Mouse (Mus musculus) heart, postnatal 36 days (tissue): ENCODE data around the gene Mturn. TPM values are rescaled to one million over a fixed set of nuclear protein-coding genes. Genes with fewer than 3 reads are reported as not detected.

ENCODE experiments used
- DNase-seq, 2 experiments: peaks; one replicate each; pipeline ENCODE4 v3.0.0; 2021 to 2022
- intact Hi-C: fragments of 180-260 bp; cut with DNase I; formaldehyde crosslinking; loops from one replicate; pipeline ENCODE4 v1.15.1; 2025
- total RNA-seq, 2 experiments: library from RNA; stranded (reverse); gene quantifications; 2 replicates each; pipeline ENCODE4 v1.2.3; 2021

Gene Mturn
- total RNA-seq, 2 experiments from 2014 or later, result 15.3 to 15.6 TPM

- intact Hi-C loops, result no loop called here
- no peak for DNase-seq
Observed at GRCm38 (mm10) chr6:54692201-54692600, 10.8 kb downstream of the Mturn start.

DNA sequence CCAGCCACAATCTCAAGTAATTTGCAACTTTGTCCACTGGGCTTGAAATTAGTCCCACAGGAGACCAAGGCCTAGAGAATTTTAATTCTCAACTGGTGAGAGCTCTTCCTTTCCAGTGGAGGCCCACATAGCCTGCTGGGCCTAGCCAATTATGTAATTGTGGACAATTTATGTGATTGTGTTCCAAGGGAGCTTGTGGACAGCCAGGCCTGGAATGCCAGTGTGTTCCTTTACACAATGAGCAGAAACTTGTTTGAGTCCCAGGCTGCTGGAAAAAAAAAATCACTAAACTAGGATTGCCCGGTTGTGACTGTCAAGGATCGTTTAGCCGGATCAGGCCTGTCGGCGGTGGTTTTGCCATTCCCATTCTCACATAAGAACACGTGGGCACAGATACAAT, 11.9 kb downstream of the Mturn start:
- no peak for DNase-seq
- intact Hi-C loops, result no loop called here

GRCm38 (mm10) chr6:54698691-54699476, 17.5 kb downstream of the Mturn start:
- no peak for DNase-seq
- intact Hi-C loops, result loop anchor here (5.0 kb wide), 1 partner anchor 102 kb away; the partner anchor contains the start of genes Fkbp14 and Plekha8

GRCm38 (mm10) chr6:54699477-54700056, 18.1 kb downstream of the Mturn start:
- intact Hi-C loops, result loop anchor here (5.0 kb wide), 1 partner anchor 102 kb away; the partner anchor contains the start of genes Fkbp14 and Plekha8
- peak; percentile 70 to 77 for DNase-seq

- no peak for DNase-seq
- intact Hi-C loops, result no loop called here
Observed at GRCm38 (mm10) chr6:54700516-54700915, 19.1 kb downstream of the Mturn start.

DNA sequence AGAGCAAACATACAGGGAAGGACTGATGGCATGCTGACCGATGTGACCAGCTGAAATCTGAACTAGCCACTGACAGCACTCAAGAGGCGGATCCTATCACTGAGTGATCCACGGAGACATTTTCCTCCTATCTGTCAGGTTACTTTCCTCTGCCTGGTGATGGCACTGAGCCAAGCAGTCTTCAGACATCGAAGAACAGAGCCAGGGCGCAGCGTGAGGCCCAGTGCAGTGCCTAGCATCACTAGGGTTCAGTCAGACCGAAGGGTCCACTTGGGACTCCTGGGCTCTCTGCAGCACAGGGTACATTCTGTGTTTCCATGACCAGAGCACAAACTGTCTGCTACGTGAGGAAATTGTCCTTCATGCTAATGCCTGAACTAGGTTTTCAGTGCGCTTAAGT, 20.5 kb downstream of the Mturn start:
- no peak for DNase-seq
- intact Hi-C loops, result no loop called here

DNA sequence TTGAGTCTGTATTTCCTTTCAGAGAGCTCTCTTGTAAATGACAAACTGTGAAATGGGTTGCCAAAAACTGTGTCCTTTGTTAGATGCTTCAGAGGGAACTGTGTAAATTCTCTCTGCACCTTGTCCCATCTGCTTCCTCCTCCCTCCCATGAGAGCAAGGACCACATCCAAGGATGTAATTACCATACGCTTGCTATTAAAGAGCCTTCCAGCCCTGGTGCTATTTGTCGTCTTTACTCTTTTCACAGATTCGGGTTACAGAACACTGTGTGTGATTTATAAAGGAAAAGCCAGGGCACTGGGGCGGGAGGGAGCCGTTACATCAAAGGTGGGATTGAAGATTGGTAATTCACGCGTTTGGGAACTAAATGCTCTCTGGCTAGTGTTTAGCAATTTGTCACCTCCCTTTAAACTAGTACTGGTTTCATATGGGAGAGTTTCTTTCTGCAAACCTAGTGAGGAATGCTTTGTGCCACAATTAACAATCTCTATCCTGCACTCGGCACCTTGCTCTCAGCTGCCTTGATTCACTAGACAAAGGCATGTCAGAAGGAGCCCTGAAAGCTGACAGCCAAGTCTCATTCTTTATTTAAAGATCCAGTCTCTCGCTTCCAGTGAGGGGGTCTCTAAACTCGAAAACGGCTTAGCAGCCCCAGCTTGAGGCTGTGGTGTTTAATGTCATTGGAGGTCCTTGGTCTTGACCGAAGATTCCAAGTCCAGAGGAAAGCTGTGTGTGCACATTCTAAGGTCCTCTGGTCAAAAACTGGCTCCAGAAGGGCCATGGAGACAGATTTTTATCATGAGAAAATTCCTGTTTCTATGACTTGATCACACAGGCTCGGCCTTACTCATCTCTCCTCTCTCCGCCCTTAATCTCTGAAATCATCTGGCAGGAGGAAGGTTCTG, 22.5 kb downstream of the Mturn start:
- DNase-seq, result peak in 1 of 2 experiments; percentile 0
- intact Hi-C loops, result loop anchor here (2.0 kb wide), 2 partner anchors 289 to 463 kb away; partner anchors contain the start of gene Ggct

DNA sequence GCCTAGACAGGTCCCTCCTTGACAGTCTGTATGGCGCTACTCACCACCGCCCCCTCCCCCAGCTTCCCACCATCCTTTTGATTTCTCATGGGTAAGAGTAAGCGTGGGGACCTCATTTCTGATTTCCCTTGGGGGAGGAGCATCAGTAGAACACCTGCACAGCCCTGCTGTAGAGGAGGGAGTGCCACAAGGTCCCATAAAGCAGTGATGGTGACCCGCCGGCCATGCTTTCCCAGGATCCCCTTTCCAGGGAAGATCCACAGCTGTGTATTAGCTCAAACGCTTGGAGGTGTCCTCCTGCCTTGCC, 23.1 kb downstream of the Mturn start:
- intact Hi-C loops, result loop anchor here (2.0 kb wide), 2 partner anchors 288 to 462 kb away; partner anchors contain the start of gene Ggct
- DNase-seq, result no peak

DNA sequence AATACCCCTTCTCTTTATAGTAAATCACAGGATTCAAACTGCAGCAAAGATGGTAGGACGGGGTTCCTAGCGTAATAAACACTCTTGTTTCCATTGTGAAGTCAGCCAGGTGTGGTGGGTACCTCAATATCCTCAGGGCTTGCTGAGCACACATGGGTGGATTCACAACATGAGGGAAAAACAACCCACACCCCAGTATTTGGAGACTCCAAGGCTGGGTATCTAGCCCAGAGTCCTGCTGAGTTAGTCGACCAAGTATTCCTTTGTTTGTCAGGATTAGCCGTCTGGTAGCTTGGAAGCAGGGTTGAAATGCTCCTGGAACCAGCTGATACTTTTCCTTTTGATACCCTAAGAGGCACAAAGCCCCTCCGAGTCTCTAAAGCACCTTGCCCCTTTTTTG, 23.4 kb downstream of the Mturn start:
- intact Hi-C loops, result loop anchor here (2.0 to 5.0 kb wide), 7 partner anchors 107 to 462 kb away; partner anchors contain the start of genes Ggct and Nod1
- DNase-seq, result no peak

- intact Hi-C loops, result loop anchor here (2.0 to 5.0 kb wide), 7 partner anchors 107 to 461 kb away; partner anchors contain the start of genes Ggct and Nod1
- DNase-seq, result peak; percentile 44 to 58
Observed at GRCm38 (mm10) chr6:54705387-54705909, 24.0 kb downstream of the Mturn start.

- no peak for DNase-seq
Observed at GRCm38 (mm10) chr6:54706099-54706498, 24.7 kb downstream of the Mturn start.

GRCm38 (mm10) chr6:54706611-54707172, 25.3 kb downstream of the Mturn start:
- intact Hi-C loops, result loop anchor here (5.0 kb wide), 5 partner anchors 106 to 311 kb away; partner anchors contain the start of gene Nod1
- no peak for DNase-seq

More at GRCm38 (mm10) chr6:54706099-54706498, 24.7 kb downstream of the Mturn start:
- intact Hi-C loops, result loop anchor here (5.0 kb wide), 5 partner anchors 106 to 311 kb away; partner anchors contain the start of gene Nod1

DNA sequence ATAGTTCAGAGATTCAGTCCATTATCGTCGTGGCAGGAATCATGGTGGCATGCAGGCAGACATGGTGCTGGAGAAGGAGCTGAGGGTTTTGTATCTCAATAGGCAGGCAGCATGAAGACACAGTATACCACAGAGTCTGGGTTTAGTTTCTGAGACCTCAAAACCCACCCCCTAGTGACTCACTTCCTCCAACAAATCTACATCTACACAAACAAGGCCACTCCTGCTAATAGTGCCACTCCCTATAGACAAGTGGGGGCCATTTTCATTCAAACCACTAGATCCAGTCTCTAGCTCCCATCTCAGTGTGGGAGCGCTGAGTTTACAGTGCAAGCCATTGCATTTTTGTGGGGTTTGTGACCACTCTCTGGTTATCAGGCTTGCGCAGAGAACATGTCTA, 27.2 kb downstream of the Mturn start:
- DNase-seq, result no peak
- intact Hi-C loops, result loop anchor here (5.0 kb wide), 5 partner anchors 104 to 309 kb away; partner anchors contain the start of gene Nod1

GRCm38 (mm10) chr6:54715697-54716096, 34.3 kb downstream of the Mturn start:
- DNase-seq, result no peak

GRCm38 (mm10) chr6:54718779-54719685, 37.6 kb downstream of the Mturn start:
- intact Hi-C loops, result no loop called here
- no peak for DNase-seq

More at GRCm38 (mm10) chr6:54715697-54716096, 34.3 kb downstream of the Mturn start:
- intact Hi-C loops, result no loop called here

GRCm38 (mm10) chr6:54719686-54720310, 38.4 kb downstream of the Mturn start:
- no peak for DNase-seq
- intact Hi-C loops, result no loop called here

- DNase-seq, result no peak
- intact Hi-C loops, result no loop called here
Observed at GRCm38 (mm10) chr6:54720512-54721251, 39.3 kb downstream of the Mturn start.

DNA sequence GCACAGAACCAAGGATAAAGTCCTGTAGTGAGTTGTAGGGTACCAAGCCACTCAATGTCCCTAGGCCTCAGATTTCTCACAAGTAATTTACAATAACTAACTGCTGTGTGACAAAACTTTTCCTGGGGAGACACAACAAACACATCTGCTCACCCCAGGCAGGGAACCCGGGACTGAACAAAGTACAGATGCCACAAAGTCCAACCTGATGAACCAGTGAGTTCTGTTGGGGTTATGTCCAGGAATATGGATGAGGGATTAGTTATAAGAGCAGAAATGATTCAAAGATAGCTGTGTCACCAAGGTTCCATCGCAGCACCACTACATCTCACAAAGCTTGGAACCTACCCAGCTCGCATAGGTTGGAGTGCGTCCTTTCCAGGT, 39.8 kb downstream of the Mturn start:
- no peak for DNase-seq
- intact Hi-C loops, result no loop called here
